In the genomic region with DNA sequence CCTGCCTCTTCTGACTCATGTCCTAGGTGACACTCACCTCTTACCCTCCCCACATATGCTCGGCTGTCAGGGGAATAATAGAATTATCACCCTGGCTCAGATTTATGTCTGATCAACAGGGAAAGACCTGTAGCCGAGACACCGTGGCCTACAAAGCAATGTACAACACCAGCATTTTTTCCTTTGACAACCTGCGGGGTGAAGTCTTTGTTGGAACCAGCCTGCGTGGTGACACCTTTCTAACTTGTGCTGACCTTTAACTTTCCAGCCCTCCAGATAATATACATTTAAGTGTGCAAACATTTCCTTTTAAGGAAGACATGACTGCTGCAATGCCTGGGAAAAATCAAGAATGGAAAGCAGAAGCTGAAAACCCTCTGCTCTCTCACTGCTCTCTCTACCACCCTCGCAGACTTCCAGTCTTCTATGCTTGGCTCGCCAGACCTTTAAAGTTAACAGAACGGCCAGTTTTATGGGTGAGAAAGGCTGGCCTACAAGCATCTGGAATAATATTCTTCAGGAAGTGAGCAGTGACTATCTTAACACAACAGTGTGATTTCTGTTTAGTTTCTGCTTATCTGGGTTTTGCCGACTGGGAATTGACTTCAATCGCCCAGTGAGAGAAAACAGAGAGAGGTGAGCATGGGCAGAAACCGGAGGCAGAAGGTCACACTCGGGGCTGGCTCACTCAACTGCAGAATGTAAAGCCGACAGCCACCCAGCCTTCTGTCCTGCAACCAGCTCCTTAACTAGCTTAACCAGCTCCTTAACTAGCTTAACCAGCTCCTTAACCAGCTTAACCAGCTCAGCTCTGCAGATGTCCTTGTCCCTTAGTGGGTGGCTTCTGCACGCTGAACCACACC, we compare ENCODE assay signal across 8 mouse cellular contexts. TPM values are rescaled to one million over a fixed set of nuclear protein-coding genes. Genes with fewer than 3 reads are reported as not detected.
DNase-seq lines count a peak whose midpoint lies in the region; ATAC-seq and TF ChIP-seq lines count a peak whose summit lies in the region.

No protein-coding gene starts in this region.

- H3K9ac ChIP-seq in heart, embryonic 16.5 days (ENCODE audit: low read length): peak overlapping the region; percentile 56
- no peak overlapping the region for H3K9ac ChIP-seq in midbrain, embryonic 13.5 days (replicated peaks)

- no peak for DNase-seq in kidney, adult 2 months
- no peak for DNase-seq in kidney, adult 11 months
- peak; percentile 45 for DNase-seq in embryo, embryonic 11 days
- no peak for DNase-seq in cerebellum, postnatal 25 days
- DNase-seq in layer of hippocampus, adult 9-10 months (ENCODE audit: low spot score): no peak
- no peak for DNase-seq in thymus, adult 2 months

- peak overlapping the region; percentile 51 for H3K4me2 ChIP-seq in heart, embryonic 16.5 days (ENCODE audit: low read depth, low read length)
- no peak overlapping the region for H3K4me2 ChIP-seq in midbrain, embryonic 13.5 days (replicated peaks)

- H3K27me3 ChIP-seq in kidney, adult 2 months (replicated peaks; ENCODE audit: control insufficient read depth, insufficient read depth, low read length): no peaks in the 10 kb centered on the region
- no peaks in the 10 kb centered on the region for H3K27me3 ChIP-seq in heart, embryonic 16.5 days (ENCODE audit: control insufficient read depth, insufficient read depth, low read length)
- no peaks in the 10 kb centered on the region for H3K27me3 ChIP-seq in midbrain, embryonic 13.5 days
- no peaks in the 10 kb centered on the region for H3K27me3 ChIP-seq in thymus, adult 2 months (ENCODE audit: control insufficient read depth, insufficient read depth, low read length)

- 0 out of 2 replicates have a peak overlapping the region, but pooled peaks have one; percentile 26 for H3K27ac ChIP-seq in kidney, adult 2 months (ENCODE audit: insufficient read depth, low read depth, low read length)
- peak overlapping the region; percentile 92 for H3K27ac ChIP-seq in heart, embryonic 16.5 days (ENCODE audit: low read length)
- peak overlapping the region; percentile 62 for H3K27ac ChIP-seq in midbrain, embryonic 13.5 days
- H3K27ac ChIP-seq in thymus, adult 2 months (ENCODE audit: control insufficient read depth, insufficient read depth, low read length): no peak overlapping the region

- no peak overlapping the region for H3K4me3 ChIP-seq in kidney, adult 2 months (ENCODE audit: insufficient read depth, low read depth, low read length)
- H3K4me3 ChIP-seq in heart, embryonic 16.5 days (ENCODE audit: low read length): no peak overlapping the region
- no peak overlapping the region for H3K4me3 ChIP-seq in midbrain, embryonic 13.5 days (replicated peaks)
- no peak overlapping the region for H3K4me3 ChIP-seq in thymus, adult 2 months (ENCODE audit: control insufficient read depth, insufficient read depth, low read length)

- H3K9me3 ChIP-seq in heart, embryonic 16.5 days (replicated peaks; ENCODE audit: control insufficient read depth, low read length): no peaks in the 10 kb centered on the region
- H3K9me3 ChIP-seq in midbrain, embryonic 13.5 days: no peaks in the 10 kb centered on the region

- ATAC-seq in heart, embryonic 16.5 days (replicated peaks; ENCODE audit: extremely low read depth, insufficient read depth, low FRiP score): peak; percentile 56
- ATAC-seq in midbrain, embryonic 13.5 days: no peak

- H3K4me1 ChIP-seq in kidney, adult 2 months (ENCODE audit: control insufficient read depth, insufficient read depth, low read length): peaks cover 1% of the 10 kb centered on the region; the same call in 1 of the 2 replicates
- peaks cover 38% of the 10 kb centered on the region for H3K4me1 ChIP-seq in heart, embryonic 16.5 days (ENCODE audit: control insufficient read depth, insufficient read depth, low read length)
- H3K4me1 ChIP-seq in midbrain, embryonic 13.5 days (replicated peaks): peaks cover 37% of the 10 kb centered on the region
- no peaks in the 10 kb centered on the region for H3K4me1 ChIP-seq in thymus, adult 2 months (replicated peaks; ENCODE audit: control insufficient read depth, insufficient read depth, low read length)

- TF ChIP-seq CTCF in kidney, adult 2 months (conservative IDR thresholded peaks at IDR 0.05; ENCODE audit: insufficient read depth, insufficient read length, low read depth, low read length): no peak
- TF ChIP-seq CTCF in thymus, adult 2 months (IDR thresholded peaks at IDR 0.05; ENCODE audit: borderline replicate concordance, control insufficient read depth, extremely low read depth, insufficient read depth, low read length, poor library complexity): no peak

- 57% methylated on average over 14 of the region's 14 CpGs for WGBS in kidney, adult 2 months
- WGBS in heart, embryonic 16.5 days: 19% methylated on average over 14 of the region's 14 CpGs
- 84% methylated on average over 14 of the region's 14 CpGs for WGBS in midbrain, embryonic 13.5 days
- WGBS in thymus, adult 2 months: 94% methylated on average over 14 of the region's 14 CpGs

- no peaks in the 10 kb centered on the region for H3K36me3 ChIP-seq in kidney, adult 2 months (ENCODE audit: control insufficient read depth, insufficient read depth, low read length)
- 0 out of 2 replicates have a peak, but pooled peaks cover 2% of the 10 kb centered on the region for H3K36me3 ChIP-seq in heart, embryonic 16.5 days (ENCODE audit: control insufficient read depth, insufficient read depth)
- peaks cover 22% of the 10 kb centered on the region for H3K36me3 ChIP-seq in midbrain, embryonic 13.5 days
- peaks cover 22% of the 10 kb centered on the region for H3K36me3 ChIP-seq in thymus, adult 2 months (ENCODE audit: control insufficient read depth, insufficient read depth, low read length)

- TF ChIP-seq POLR2A in kidney, adult 2 months (IDR thresholded peaks at IDR 0.05; ENCODE audit: low read depth, low read length): no peak
- no peak for TF ChIP-seq POLR2A in thymus, adult 2 months (IDR thresholded peaks at IDR 0.05; ENCODE audit: control insufficient read depth, extremely low read depth, insufficient read depth, low read length, poor library complexity)

RNA-seq across cellular contexts. Expression of a gene that starts 20.7 kb away (rescaled TPM):
- not detected in 2 replicates for polyA plus RNA-seq in kidney, adult 2 months (2012; rRNA removed)
- polyA plus RNA-seq in heart, embryonic 16.5 days (2015; fragmentation: Nextera tagmentation; extraction: Ambion mirVana): 0.08 TPM in 1 of 2 replicates, not detected in the other
- 4.6 and 5.9 TPM in 2 replicates for polyA plus RNA-seq in midbrain, embryonic 13.5 days (2015; fragmentation: Nextera tagmentation; extraction: Ambion mirVana)
- polyA plus RNA-seq in thymus, adult 2 months (2012; rRNA removed): 0.09 TPM in 1 of 2 replicates, not detected in the other

RNA-seq across cellular contexts. Expression of a gene that starts 48.3 kb away (rescaled TPM):
- 0.19 and 0.30 TPM in 2 replicates for polyA plus RNA-seq in kidney, adult 2 months (2012; rRNA removed)
- polyA plus RNA-seq in heart, embryonic 16.5 days (2015; fragmentation: Nextera tagmentation; extraction: Ambion mirVana): 4.0 and 4.9 TPM in 2 replicates
- 0.63 and 1.1 TPM in 2 replicates for polyA plus RNA-seq in midbrain, embryonic 13.5 days (2015; fragmentation: Nextera tagmentation; extraction: Ambion mirVana)
- 0.37 and 0.58 TPM in 2 replicates for polyA plus RNA-seq in thymus, adult 2 months (2012; rRNA removed)
